Mouse (Mus musculus) heart, adult 2 months (tissue): ENCODE results near the gene Fyn. TPM values are rescaled to one million over a fixed set of nuclear protein-coding genes. Genes with fewer than 3 reads are reported as not detected.
A peak's percentile ranks its signal among the peaks of the same experiment; 100 is the strongest.

Experiments used
- DNase-seq, 2 experiments: peaks; one replicate each; pipeline ENCODE4 v3.0.0; 2021
- H3K27ac ChIP-seq: fragments of 200-600 bp; 2 replicates; pipeline ENCODE4 v1.8.1; 2022
- H3K27me3 ChIP-seq: fragments of 200-500 bp; 2 replicates; pipeline ENCODE4 v1.6.1; 2012; ENCODE audit warnings: mild to moderate bottlenecking, low read length, inconsistent platforms, mixed read lengths; ENCODE audit not compliant: control insufficient read depth, insufficient read depth
- H3K36me3 ChIP-seq: fragments of 200-500 bp; 2 replicates; pipeline ENCODE4 v1.6.1; 2012; ENCODE audit warnings: low read length, inconsistent platforms; ENCODE audit not compliant: control insufficient read depth, insufficient read depth
- H3K4me1 ChIP-seq: fragments of 200-500 bp; 2 replicates; pipeline ENCODE4 v1.6.1; 2011; ENCODE audit warnings: low read length; ENCODE audit not compliant: control insufficient read depth, insufficient read depth
- H3K4me3 ChIP-seq: fragments of 200-600 bp; 2 replicates; pipeline ENCODE4 v1.8.1; 2022
- H3K79me2 ChIP-seq: fragments of 200-500 bp; replicated peaks from 2 replicates; pipeline ENCODE4 v1.6.1; 2012; ENCODE audit warnings: mild to moderate bottlenecking, inconsistent platforms, low read length, moderate library complexity, mixed read lengths; ENCODE audit not compliant: control insufficient read depth, insufficient read depth
- H3K9ac ChIP-seq: fragments of 200-500 bp; 2 replicates; pipeline ENCODE4 v1.6.1; 2012; ENCODE audit warnings: low read depth, mild to moderate bottlenecking, control low read depth, inconsistent platforms, low read length, mixed read lengths
- CTCF ChIP-seq: fragments of 200-600 bp; IDR thresholded peaks from 2 replicates; pipeline ENCODE4 v1.8.1; 2022; ENCODE audit warnings: antibody characterized with exemption, mild to moderate bottlenecking, moderate library complexity
- EP300 ChIP-seq: fragments of 200-500 bp; IDR thresholded peaks from 2 replicates; pipeline ENCODE4 v1.6.1; 2011; ENCODE audit warnings: low read depth, low read length, control low read depth; ENCODE audit not compliant: insufficient read depth
- POLR2A ChIP-seq: fragments of 200-500 bp; IDR thresholded peaks from 2 replicates; pipeline ENCODE4 v1.6.1; 2011; ENCODE audit warnings: mild to moderate bottlenecking, low read depth, low read length, control low read depth; ENCODE audit not compliant: insufficient read depth
- WGBS: fragments of 180-500 bp; shearing (Covaris S2); methylation state at CpG from one replicate; pipeline ENCODE4 v1.1.7; 2018; 5-methylcytosine and 5-hydroxymethylcytosine counted together
- intact Hi-C: fragments of 180-260 bp; cut with DNase I; formaldehyde crosslinking; loops from one replicate; pipeline ENCODE4 v1.15.1; 2025
- polyA plus RNA-seq: library from polyadenylated mRNA; depleted of rRNA; stranded (reverse); fragments of >200 nt; gene quantifications from 2 replicates; pipeline ENCODE4 v1.2.3, GENCODE M21; 2012
- total RNA-seq, 2 experiments: library from RNA; stranded (reverse); gene quantifications; 2 replicates each; pipeline ENCODE4 v1.2.3; 2021

Gene Fyn
- total and polyA plus RNA-seq, 3 experiments = 23.2 to 29.7 (median 26.1) TPM

DNA sequence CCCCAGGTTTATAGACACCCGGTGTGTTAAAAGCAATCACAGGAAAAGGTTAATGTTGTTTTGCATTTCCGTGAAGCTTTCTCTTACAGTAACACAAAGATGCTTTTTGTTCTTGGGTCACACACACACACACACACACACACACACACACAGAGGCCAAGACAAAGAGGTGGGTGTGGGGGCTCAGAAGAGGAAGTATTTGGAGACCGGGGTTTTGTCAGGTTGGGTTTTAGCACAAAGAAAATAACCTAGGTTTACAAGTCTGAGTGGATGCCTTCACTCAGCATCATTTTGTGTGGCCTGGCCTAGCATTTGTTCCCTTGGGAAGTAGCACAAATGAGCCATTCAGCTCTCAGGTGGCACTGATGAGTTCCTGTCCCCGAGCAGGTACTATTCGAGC lies 184.2 kb downstream of the Fyn start:
- no peak overlapping the region for H3K9ac ChIP-seq
- no peak for DNase-seq
- TF ChIP-seq CTCF = no peak
- no peak for TF ChIP-seq POLR2A
- TF ChIP-seq EP300 = no peak
- no peaks in the 10 kb centered on the region for H3K27me3 ChIP-seq
- H3K4me3 ChIP-seq = no peak overlapping the region
- no peak overlapping the region for H3K27ac ChIP-seq
- H3K36me3 ChIP-seq = no peaks in the 10 kb centered on the region; the same call in 1 of the 2 replicates
- intact Hi-C loops = no loop called here
- H3K79me2 ChIP-seq = no peaks in the 10 kb centered on the region
- WGBS = 63% methylated on average over 5 of the region's 5 CpGs
- H3K4me1 ChIP-seq = peaks cover 5% of the 10 kb centered on the region

DNA sequence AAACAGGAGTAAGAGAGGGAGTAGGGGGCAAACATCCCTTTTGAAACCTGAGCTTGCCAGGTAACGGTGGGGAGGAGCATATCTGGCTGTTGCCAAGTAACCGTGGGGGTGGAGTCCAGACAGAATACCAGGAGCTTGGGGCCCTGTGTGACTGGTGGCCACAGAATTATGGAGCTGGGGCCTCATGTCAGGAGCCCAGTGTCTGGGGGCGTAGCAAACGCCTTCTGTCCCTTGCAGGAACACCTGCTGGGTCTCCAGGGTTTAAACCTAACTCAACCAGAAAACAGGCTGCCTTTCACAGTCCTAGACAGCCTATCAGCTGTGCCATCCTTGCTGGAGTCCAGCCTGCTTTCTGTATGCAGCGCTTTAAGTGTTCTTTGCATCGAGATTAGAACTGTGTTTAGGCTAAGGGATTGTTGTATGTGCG lies 186.6 kb downstream of the Fyn start:
- intact Hi-C loops = loop anchor here (5.0 kb wide), 1 partner anchor 177 kb away; the partner anchor contains the start of gene Rev3l
- Histone ChIP-seq H3K4me3 (no peak overlapping the region), H3K27ac (no peak overlapping the region), H3K79me2 (no peaks in the 10 kb centered on the region), H3K9ac (no peak overlapping the region), H3K36me3 (peaks cover 3% of the 10 kb centered on the region), H3K27me3 (no peaks in the 10 kb centered on the region), H3K4me1 (peaks cover 16% of the 10 kb centered on the region)
- 59% methylated on average over 7 of the region's 7 CpGs for WGBS
- no peak for DNase-seq
- TF ChIP-seq POLR2A = no peak
- TF ChIP-seq EP300 = no peak
- TF ChIP-seq CTCF = no peak

GRCm38 (mm10) chr10:39555740-39556139 lies 187.1 kb downstream of the Fyn start:
- intact Hi-C loops = loop anchor here (5.0 kb wide), 1 partner anchor 177 kb away; the partner anchor contains the start of gene Rev3l

GRCm38 (mm10) chr10:39557360-39557759 lies 188.7 kb downstream of the Fyn start:
- intact Hi-C loops = loop anchor here (5.0 kb wide), 1 partner anchor 175 kb away; the partner anchor contains the start of gene Rev3l
- H3K79me2 ChIP-seq = no peaks in the 10 kb centered on the region
- no peak for TF ChIP-seq POLR2A
- TF ChIP-seq EP300 = no peak
- no peak for TF ChIP-seq CTCF
- H3K27ac ChIP-seq = no peak overlapping the region
- no peak for DNase-seq
- no peak overlapping the region for H3K9ac ChIP-seq
- H3K27me3 ChIP-seq = no peaks in the 10 kb centered on the region
- WGBS = 84% methylated on average over 9 of the region's 9 CpGs
- H3K4me3 ChIP-seq = no peak overlapping the region
- peaks cover 19% of the 10 kb centered on the region for H3K4me1 ChIP-seq
- H3K36me3 ChIP-seq = peaks cover 7% of the 10 kb centered on the region

More at GRCm38 (mm10) chr10:39555740-39556139, 187.1 kb downstream of the Fyn start:
- peaks cover 4% of the 10 kb centered on the region for H3K36me3 ChIP-seq
- WGBS = 36% methylated on average over 5 of the region's 5 CpGs
- no peak overlapping the region for H3K4me3 ChIP-seq
- H3K4me1 ChIP-seq = peaks cover 19% of the 10 kb centered on the region
- DNase-seq = no peak
- H3K79me2 ChIP-seq = no peaks in the 10 kb centered on the region
- no peak overlapping the region for H3K9ac ChIP-seq
- TF ChIP-seq CTCF (peak; percentile 47), EP300 (no peak), POLR2A (no peak)
- no peaks in the 10 kb centered on the region for H3K27me3 ChIP-seq
- no peak overlapping the region for H3K27ac ChIP-seq

GRCm38 (mm10) chr10:39557851-39558250 lies 189.2 kb downstream of the Fyn start:
- TF ChIP-seq EP300 (0 out of 2 replicates have a peak, but pooled peaks have one; percentile 62), CTCF (no peak), POLR2A (peak; percentile 51)
- intact Hi-C loops = loop anchor here (5.0 kb wide), 1 partner anchor 174 kb away; the partner anchor contains the start of gene Rev3l
- Histone ChIP-seq H3K27me3 (no peaks in the 10 kb centered on the region), H3K27ac (peak overlapping the region; percentile 49), H3K4me1 (peaks cover 19% of the 10 kb centered on the region), H3K9ac (0 out of 2 replicates have a peak overlapping the region, but pooled peaks have one; percentile 16), H3K79me2 (no peaks in the 10 kb centered on the region), H3K36me3 (peaks cover 7% of the 10 kb centered on the region), H3K4me3 (no peak overlapping the region)
- WGBS = 59% methylated on average over 7 of the region's 7 CpGs
- DNase-seq = peak; percentile 47 to 66

- H3K9ac ChIP-seq = no peak overlapping the region
- peaks cover 7% of the 10 kb centered on the region for H3K36me3 ChIP-seq
- H3K27ac ChIP-seq = peak overlapping the region; percentile 49
- H3K4me3 ChIP-seq = no peak overlapping the region
- DNase-seq = no peak
- intact Hi-C loops = loop anchor here (5.0 kb wide), 1 partner anchor 174 kb away; the partner anchor contains the start of gene Rev3l
- peaks cover 19% of the 10 kb centered on the region for H3K4me1 ChIP-seq
- no peak for TF ChIP-seq CTCF
- TF ChIP-seq EP300 = no peak
- TF ChIP-seq POLR2A = no peak
- no peaks in the 10 kb centered on the region for H3K27me3 ChIP-seq
- H3K79me2 ChIP-seq = no peaks in the 10 kb centered on the region
- 60% methylated on average over 5 of the region's 5 CpGs for WGBS
Measured at GRCm38 (mm10) chr10:39558492-39559005, 189.9 kb downstream of the Fyn start.
